Mouse (Mus musculus) lung, adult 2 months (tissue): ENCODE data around the gene Fopnl.

Experiments used
- CTCF ChIP-seq: fragments of 200-500 bp; IDR thresholded peaks from 2 replicates; pipeline ENCODE4 v1.5.1; 2011; ENCODE audit warnings: mild to moderate bottlenecking, low read length, control low read depth; ENCODE audit not compliant: insufficient read depth
- POLR2A ChIP-seq: fragments of 200-500 bp; IDR thresholded peaks from 2 replicates; pipeline ENCODE4 v1.6.1; 2011; ENCODE audit warnings: low read depth, mild to moderate bottlenecking, control low read depth, low read length, borderline replicate concordance; ENCODE audit errors: extremely low read depth

GRCm38 (mm10) chr16:14360931-14361330, 43.7 kb upstream of the Fopnl start:
- no peak for TF ChIP-seq CTCF
- no peak for TF ChIP-seq POLR2A
